Comparison of ENCODE assay signal across 9 mouse cellular contexts in the genomic region with DNA sequence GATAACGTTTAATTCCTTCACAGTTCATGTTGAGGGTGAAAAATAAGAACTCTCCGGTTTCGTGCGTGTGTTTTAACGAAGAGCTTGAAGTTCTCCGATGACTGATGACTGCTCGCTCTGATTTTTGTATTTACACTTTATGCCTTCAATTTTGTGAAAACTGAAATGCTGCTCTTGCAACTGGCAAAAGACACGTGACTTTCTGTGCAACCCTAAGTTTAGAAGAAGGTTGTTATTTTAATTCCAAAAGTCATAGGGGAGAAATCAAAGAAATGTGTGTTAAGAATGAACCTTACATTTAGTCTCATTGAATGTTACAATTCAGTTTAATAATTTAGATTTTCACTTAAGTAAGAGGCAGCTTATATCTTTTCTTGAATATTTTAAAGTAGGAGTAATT. TPM values are rescaled to one million over a fixed set of nuclear protein-coding genes. Genes with fewer than 3 reads are reported as not detected.
DNase-seq lines count a peak whose midpoint lies in the region; ATAC-seq and TF ChIP-seq lines count a peak whose summit lies in the region.
"Had no signal": no experiment of that assay in that cellular context is flagged by ENCODE, and none has a peak within 500 bp of the region (broad histone marks: within the 10 kb centered on the region; RNA-seq: fewer than 3 reads in every experiment).

No protein-coding gene starts in this region.

- 4% methylated on average over 8 of the region's 8 CpGs for WGBS in heart, embryonic 10.5 days
- 4% methylated on average over 8 of the region's 8 CpGs for WGBS in forebrain, embryonic 16.5 days
- WGBS in liver, embryonic 16.5 days (ENCODE audit: insufficient replicate concordance) = under 1% methylated on average over 8 of the region's 8 CpGs

- H3K4me2 ChIP-seq in CH12.LX (ENCODE audit: insufficient read depth, low read depth, poor library complexity, severe bottlenecking) = peak overlapping the region; percentile 88
- H3K4me2 ChIP-seq in forebrain, embryonic 16.5 days (ENCODE audit: low read length) = peak overlapping the region; percentile 71
- peak overlapping the region; percentile 93 for H3K4me2 ChIP-seq in liver, embryonic 16.5 days (ENCODE audit: low read depth, low read length)

- H3K27ac ChIP-seq in heart, embryonic 10.5 days = peak overlapping the region; percentile 97
- no peak overlapping the region for H3K27ac ChIP-seq in CH12.LX (ENCODE audit: insufficient read depth, low read depth)
- no peak overlapping the region for H3K27ac ChIP-seq in forebrain, embryonic 16.5 days (ENCODE audit: low read length)
- peak overlapping the region; percentile 99 for H3K27ac ChIP-seq in liver, embryonic 16.5 days (ENCODE audit: low read length)

- TF ChIP-seq RAD21 in CH12.LX (IDR thresholded peaks at IDR 0.05; ENCODE audit: low read depth, low read length) = no peak

- H3K27me3 ChIP-seq in heart, embryonic 10.5 days (ENCODE audit: insufficient read depth, poor library complexity, severe bottlenecking) = no peaks in the 10 kb centered on the region
- H3K27me3 ChIP-seq in CH12.LX (replicated peaks) = no peaks in the 10 kb centered on the region
- H3K27me3 ChIP-seq in forebrain, embryonic 16.5 days (replicated peaks; ENCODE audit: control insufficient read depth, insufficient read depth, low read length) = no peaks in the 10 kb centered on the region
- H3K27me3 ChIP-seq in liver, embryonic 16.5 days (ENCODE audit: control insufficient read depth, insufficient read depth, low read depth, low read length) = no peaks in the 10 kb centered on the region

- in situ Hi-C loops in CH12.LX (cut with MboI; ENCODE audit: low pct_ligation_motif_present, low pct_unique_long_range_greater_than_20kb, low sequenced_read_pairs) = no loop called here

- DNase-seq in heart, embryonic 10.5 days (ENCODE audit: low spot score) = no peak
- DNase-seq in heart, adult 9 months (ENCODE audit: low spot score in 2 of 2) = no peak
- no peak for DNase-seq in CH12.LX (ENCODE audit: extremely low read depth)
- DNase-seq in adrenal gland, postnatal 36 days = no peak
- DNase-seq in spleen, adult 18-20 months = no peak
- DNase-seq: B cell, adult 2 months had no signal

- no peaks in the 10 kb centered on the region for H3K9me3 ChIP-seq in heart, embryonic 10.5 days
- H3K9me3 ChIP-seq in CH12.LX (replicated peaks; ENCODE audit: low read length) = no peaks in the 10 kb centered on the region
- no peaks in the 10 kb centered on the region for H3K9me3 ChIP-seq in forebrain, embryonic 16.5 days (ENCODE audit: control insufficient read depth, low read length)
- H3K9me3 ChIP-seq in liver, embryonic 16.5 days (replicated peaks; ENCODE audit: control insufficient read depth, low read length) = no peaks in the 10 kb centered on the region

- H3K4me1 ChIP-seq in heart, embryonic 10.5 days = peaks cover 17% of the 10 kb centered on the region
- peaks cover 2 to 28% of the 10 kb centered on the region in 2 experiments for H3K4me1 ChIP-seq in CH12.LX (ENCODE audit: control insufficient read depth in 1 of 2, insufficient read depth in 2 of 2)
- peaks cover 9% of the 10 kb centered on the region for H3K4me1 ChIP-seq in forebrain, embryonic 16.5 days (replicated peaks; ENCODE audit: control insufficient read depth, insufficient read depth, low read length)
- H3K4me1 ChIP-seq in liver, embryonic 16.5 days (ENCODE audit: control insufficient read depth, low read depth, low read length) = peaks cover 15% of the 10 kb centered on the region

- no peak for TF ChIP-seq CTCF in CH12.LX (conservative IDR thresholded peaks at IDR 0.05 in 1 of 2, IDR thresholded peaks at IDR 0.05 in 1 of 2; ENCODE audit: low read depth in 2 of 2, low read length in 2 of 2)

- peak overlapping the region; percentile 41 for H3K9ac ChIP-seq in CH12.LX (ENCODE audit: insufficient read depth, low read depth)
- no peak overlapping the region for H3K9ac ChIP-seq in forebrain, embryonic 16.5 days (replicated peaks; ENCODE audit: low read depth, low read length)
- H3K9ac ChIP-seq in liver, embryonic 16.5 days (ENCODE audit: low read depth, low read length) = peak overlapping the region; percentile 90

- no peak for TF ChIP-seq EP300 in CH12.LX (IDR thresholded peaks at IDR 0.05; ENCODE audit: low read length)

- H3K79me2 ChIP-seq in CH12.LX (replicated peaks; ENCODE audit: control insufficient read depth, extremely low read depth, insufficient read depth, poor library complexity, severe bottlenecking) = peaks cover 5% of the 10 kb centered on the region; the same call in 1 of the 2 replicates

- ATAC-seq in forebrain, embryonic 16.5 days = no peak
- ATAC-seq in liver, embryonic 16.5 days (ENCODE audit: low read depth) = no peak
- no peak for ATAC-seq in inflammation-experienced regulatory T-cells, adult 6 months

- H3K36me3 ChIP-seq in heart, embryonic 10.5 days = no peaks in the 10 kb centered on the region
- peaks cover 0 to 2% of the 10 kb centered on the region in 2 experiments for H3K36me3 ChIP-seq in CH12.LX (replicated peaks in 1 of 2; ENCODE audit: control insufficient read depth in 1 of 2, insufficient read depth in 1 of 2, low read length in 1 of 2)
- H3K36me3 ChIP-seq in forebrain, embryonic 16.5 days (ENCODE audit: control insufficient read depth, insufficient read depth) = no peaks in the 10 kb centered on the region
- H3K36me3 ChIP-seq in liver, embryonic 16.5 days (ENCODE audit: control insufficient read depth, insufficient read depth) = no peaks in the 10 kb centered on the region

- no peak for TF ChIP-seq POLR2A in CH12.LX (IDR thresholded peaks at IDR 0.05; ENCODE audit: low read depth, low read length)

- H3K4me3 ChIP-seq in heart, embryonic 10.5 days = peak overlapping the region; percentile 82
- H3K4me3 ChIP-seq in CH12.LX (replicated peaks in 1 of 3; ENCODE audit: low read depth in 2 of 3, low read length in 2 of 3, poor library complexity in 1 of 3) = peak overlapping the region; percentile 69 to 76 (median 74)
- peak overlapping the region; percentile 83 for H3K4me3 ChIP-seq in forebrain, embryonic 16.5 days (replicated peaks; ENCODE audit: low read length)
- peak overlapping the region; percentile 90 for H3K4me3 ChIP-seq in liver, embryonic 16.5 days (ENCODE audit: low read depth, low read length)

- dilution Hi-C loops in CH12.LX (cut with MboI; ENCODE audit: extremely low pct_ligation_motif_present, extremely low pct_unique_long_range_greater_than_20kb, low sequenced_read_pairs) = no loop called here

TF ChIP-seq in CH12.LX, 34 proteins besides CTCF, POLR2A, EP300 and RAD21:
- TF ChIP-seq MAZ (IDR thresholded peaks at IDR 0.05; ENCODE audit: low read depth, low read length) = no peak
- TF ChIP-seq USF2 (conservative IDR thresholded peaks at IDR 0.05; ENCODE audit: low read depth, low read length) = peak; percentile 30; the same call in 1 of the 2 replicates
- no peak for TF ChIP-seq KAT2A (IDR thresholded peaks at IDR 0.05; ENCODE audit: insufficient replicate concordance, low read length)
- no peak for TF ChIP-seq JUND (conservative IDR thresholded peaks at IDR 0.05; ENCODE audit: low read depth, low read length)
- TF ChIP-seq TBP (conservative IDR thresholded peaks at IDR 0.05; ENCODE audit: low read depth, low read length) = no peak
- TF ChIP-seq MEF2A (IDR thresholded peaks at IDR 0.05; ENCODE audit: borderline replicate concordance, low read depth, low read length) = no peak
- TF ChIP-seq ETS1 (conservative IDR thresholded peaks at IDR 0.05; ENCODE audit: low read depth, low read length) = no peak
- no peak for TF ChIP-seq ZMIZ1 (IDR thresholded peaks at IDR 0.05; ENCODE audit: low read depth, low read length)
TF ChIP-seq in CH12.LX: peak in this region for 1.

RNA-seq across cellular contexts. Expression of a gene that starts 1.3 kb away (rescaled TPM):
- 80.8 and 91.5 TPM in 2 replicates for polyA plus RNA-seq in heart, embryonic 10.5 days (2016; fragmentation: Nextera tagmentation; extraction: Ambion mirVana)
- total RNA-seq in CH12.LX (2012; rRNA removed) (7.5 and 8.5 TPM in 2 replicates), CH12.LX (2014; rRNA removed) (25.8 and 29.1 TPM in 2 replicates)
- polyA plus RNA-seq in CH12.LX (2012; ENCODE audit: insufficient read length, low read depth) = 33.4 and 37.8 TPM in 2 replicates
- polyA plus RNA-seq in forebrain, embryonic 16.5 days (2015; fragmentation: Nextera tagmentation; extraction: Ambion mirVana) = 37.8 and 47.8 TPM in 2 replicates
- 39.0 and 42.3 TPM in 2 replicates for polyA plus RNA-seq in liver, embryonic 16.5 days (2015; fragmentation: Nextera tagmentation; extraction: Ambion mirVana)
- 100 to 1,000 TPM; 101 to 129 TPM for total RNA-seq in adrenal gland, postnatal 36 days (2021)
- polyA plus RNA-seq in inflammation-experienced regulatory T-cells, adult 6 months (2017; shearing (Covaris generic)) = 100 to 1,000 TPM in 2 of 3 experiments, 10 to 100 TPM in 1; 64.6 to 105 (median 104) TPM

Comparison
In these comparisons a context has a peak if more than half of its experiments do, and no peak if none do; other contexts are left out.
1. H3K27ac ChIP-seq: peak in heart, embryonic 10.5 days (single experiment) and liver, embryonic 16.5 days (single experiment); none in CH12.LX (single experiment) and forebrain, embryonic 16.5 days (single experiment).
2. Peak in every context shown above with its lines, with median percentiles within 50 percentile points of each other: H3K4me3 ChIP-seq and H3K4me2 ChIP-seq.